18 mouse cellular contexts compared by ENCODE assay signal in genomic region chr16:58072441-58072840, GRCm38 (mm10).
"Had no signal": no experiment of that assay in that cellular context is flagged by ENCODE, and none has a peak within 500 bp of the region (broad histone marks: within the 10 kb centered on the region; RNA-seq: fewer than 3 reads in every experiment).

No protein-coding gene starts in this region.

- H3K9ac ChIP-seq: limb, embryonic 12.5 days; limb, embryonic 15.5 days; liver, embryonic 14.5 days; liver, postnatal 0 days; lung, embryonic 14.5 days; midbrain, embryonic 12.5 days; midbrain, embryonic 15.5 days had no signal

- H3K36me3 ChIP-seq: limb, embryonic 12.5 days; limb, embryonic 15.5 days; midbrain, embryonic 12.5 days; midbrain, embryonic 15.5 days had no signal

- H3K27me3 ChIP-seq: limb, embryonic 12.5 days; limb, embryonic 15.5 days; midbrain, embryonic 12.5 days; midbrain, embryonic 15.5 days had no signal

- H3K9me3 ChIP-seq: limb, embryonic 12.5 days; limb, embryonic 15.5 days; midbrain, embryonic 12.5 days; midbrain, embryonic 15.5 days had no signal

- H3K4me1 ChIP-seq: limb, embryonic 12.5 days; limb, embryonic 15.5 days; midbrain, embryonic 12.5 days; midbrain, embryonic 15.5 days had no signal

- H3K4me3 ChIP-seq: layer of hippocampus, adult 2 months; limb, embryonic 12.5 days; limb, embryonic 15.5 days; midbrain, embryonic 12.5 days; midbrain, embryonic 15.5 days had no signal

- ATAC-seq: liver, postnatal 0 days; lung, postnatal 0 days; midbrain, embryonic 15.5 days had no signal

- H3K4me2 ChIP-seq: limb, embryonic 12.5 days; limb, embryonic 15.5 days; liver, embryonic 11.5 days; lung, embryonic 14.5 days; midbrain, embryonic 12.5 days; midbrain, embryonic 15.5 days had no signal

- DNase-seq: kidney, postnatal 25 days; layer of hippocampus, adult 9-11 months; left cerebral cortex, postnatal 4 days; liver, postnatal 0 days; lung, embryonic 14.5 days; thymus, adult 18-20 months; thymus, postnatal 14 days; thymus, postnatal 4 days had no signal

- H3K27ac ChIP-seq: kidney, postnatal 0 days; layer of hippocampus, adult 2 months; limb, embryonic 12.5 days; limb, embryonic 15.5 days; liver, embryonic 14.5 days; macrophage; midbrain, embryonic 12.5 days; midbrain, embryonic 15.5 days had no signal
